Mouse (Mus musculus): ENCODE results near the gene Atp6v0a1.

DNA sequence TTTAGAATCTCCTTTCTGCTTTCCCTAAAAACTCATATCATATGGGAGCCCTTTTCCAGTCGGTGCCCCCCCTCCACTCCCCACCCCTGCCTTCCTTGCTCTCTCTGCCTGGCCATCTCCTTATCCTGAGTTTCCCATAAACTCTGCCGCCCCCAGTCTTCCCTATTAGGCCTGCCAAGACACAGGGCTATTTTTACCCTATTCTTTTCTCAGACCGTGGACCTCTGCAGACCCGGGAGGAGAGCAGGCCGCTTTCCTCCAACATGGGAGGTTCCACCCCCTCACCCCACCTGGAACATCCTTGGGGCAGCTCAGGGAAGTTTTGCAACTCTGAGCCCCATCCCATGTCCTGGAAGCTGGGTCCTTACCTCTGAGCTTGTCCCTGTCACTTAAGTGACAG lies 41.9 kb upstream of the Atp6v0a1 start:
- TF ChIP-seq CTCF (IDR thresholded peaks at IDR 0.05; ENCODE audit: low read depth, low read length) (no peak), POLR2A (IDR thresholded peaks at IDR 0.05; ENCODE audit: insufficient read depth, low read length) (no peak), EP300 (IDR thresholded peaks at IDR 0.05; ENCODE audit: insufficient read depth, low read depth, low read length) (no peak)
